Mouse (Mus musculus) thymus, adult 2 months (tissue): ENCODE measurements at regions not wholly inside any gene's neighbourhood (a gene's known extent, or its start where the extent isn't known, plus 50 kb on each side); places are given as distances from the start of the nearest gene placed in this dataset.

Experiments used
- CTCF ChIP-seq: fragments of 200-500 bp; IDR thresholded peaks from 2 replicates; pipeline ENCODE4 v1.5.1; 2012; ENCODE audit warnings: mild to moderate bottlenecking, control low read depth, low read length, moderate library complexity, borderline replicate concordance; ENCODE audit not compliant: control insufficient read depth, poor library complexity, insufficient read depth; ENCODE audit errors: extremely low read depth
- POLR2A ChIP-seq: fragments of 200-500 bp; IDR thresholded peaks from 2 replicates; pipeline ENCODE4 v1.6.1; 2012; ENCODE audit warnings: mild to moderate bottlenecking, low read length, control low read depth, moderate library complexity; ENCODE audit not compliant: control insufficient read depth, poor library complexity, insufficient read depth; ENCODE audit errors: extremely low read depth

DNA sequence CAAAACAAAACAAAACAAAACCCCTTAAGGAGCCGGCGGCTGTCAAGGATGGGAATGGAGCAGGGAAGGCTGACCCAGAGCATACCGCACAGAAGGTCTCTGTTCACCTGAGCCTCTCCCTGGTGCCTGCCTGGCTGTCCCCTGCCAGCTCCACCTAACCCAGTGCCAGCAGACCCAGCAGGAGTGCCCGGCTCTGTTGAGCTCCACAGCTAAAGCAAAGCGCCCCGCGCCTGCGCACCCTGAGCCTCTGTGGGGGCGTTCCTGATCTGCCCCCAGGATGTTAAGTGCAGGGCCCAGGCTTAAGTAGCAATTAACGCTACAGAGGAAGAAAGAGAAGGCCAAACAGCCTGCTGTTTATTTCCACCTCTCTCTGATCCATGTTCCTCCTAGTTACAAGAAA lies 111.5 kb downstream of the Mrm1 start:
- TF ChIP-seq POLR2A (no peak), CTCF (no peak)
